Mouse (Mus musculus) heart, postnatal 36 days (tissue): ENCODE results near the gene Fndc3b. TPM values are rescaled to one million over a fixed set of nuclear protein-coding genes. Genes with fewer than 3 reads are reported as not detected.
A peak's percentile ranks its signal among the peaks of the same experiment; 100 is the strongest.

Experiments
- DNase-seq, 2 experiments: peaks; one replicate each; pipeline ENCODE4 v3.0.0; 2021 to 2022
- intact Hi-C: fragments of 180-260 bp; cut with DNase I; formaldehyde crosslinking; loops from one replicate; pipeline ENCODE4 v1.15.1; 2025
- total RNA-seq, 2 experiments: library from RNA; stranded (reverse); gene quantifications; 2 replicates each; pipeline ENCODE4 v1.2.3; 2021

Gene Fndc3b
- total RNA-seq, 2 experiments from 2014 or later = 58.3 to 58.7 TPM

DNA sequence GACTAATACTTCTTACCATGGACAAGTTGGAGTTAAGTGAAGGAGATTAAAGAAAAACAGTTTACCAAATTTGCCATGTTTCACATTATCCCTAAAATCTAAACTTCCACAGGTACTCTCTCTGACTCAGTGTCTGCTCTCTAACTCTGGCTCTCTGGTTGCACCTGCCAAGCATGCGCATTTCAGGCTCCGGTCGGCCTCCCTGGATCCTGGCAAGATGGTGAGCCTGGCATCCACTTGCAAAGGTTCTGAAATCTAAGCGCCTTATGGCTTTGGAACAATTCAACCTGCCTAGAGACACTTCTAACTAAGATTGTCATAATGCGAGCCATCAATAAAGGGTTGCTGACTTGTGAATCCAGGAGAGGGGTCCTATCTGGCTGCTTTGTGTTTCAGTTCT, 81.4 kb downstream of the Fndc3b start:
- intact Hi-C loops = no loop called here
- DNase-seq = no peak

DNA sequence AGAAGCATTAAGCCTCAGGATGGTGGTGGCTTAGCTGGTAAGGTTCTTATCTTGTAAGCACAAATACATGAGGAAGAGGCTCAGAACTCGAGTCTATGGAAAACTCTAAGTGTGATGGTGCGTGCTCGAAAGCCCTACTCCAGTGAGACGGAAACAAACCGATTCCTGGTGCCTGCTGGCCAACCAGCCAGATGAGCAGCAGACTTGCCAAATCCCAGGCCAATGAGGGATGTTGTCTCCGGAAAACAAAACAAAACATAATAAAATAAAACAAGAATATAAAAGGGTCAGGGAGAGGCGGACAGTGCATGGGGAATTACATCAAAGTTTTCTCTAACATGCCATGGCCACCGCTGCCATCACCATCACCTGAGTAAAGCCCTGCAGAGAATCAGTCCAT, 84.8 kb downstream of the Fndc3b start:
- intact Hi-C loops = no loop called here
- no peak for DNase-seq

DNA sequence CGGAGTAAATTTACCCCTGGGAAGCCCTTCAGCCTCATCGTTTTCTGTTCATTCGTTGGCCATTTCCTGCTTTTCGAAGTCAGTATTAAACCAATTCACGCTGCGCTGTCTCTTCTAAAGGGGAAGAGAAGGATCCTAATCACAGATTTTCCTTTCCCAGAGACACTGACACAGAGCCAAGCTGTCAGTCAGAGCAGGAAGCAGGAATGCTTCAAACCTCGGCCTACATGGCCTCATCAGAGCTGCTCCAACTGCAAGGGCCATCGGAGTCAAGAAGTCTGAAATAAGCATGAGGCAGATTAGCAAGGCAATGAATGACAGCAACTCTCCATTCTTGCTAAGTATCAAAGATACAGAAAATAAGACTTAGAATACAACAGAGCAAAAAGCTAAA, 85.5 kb downstream of the Fndc3b start:
- intact Hi-C loops = no loop called here
- no peak for DNase-seq

DNA sequence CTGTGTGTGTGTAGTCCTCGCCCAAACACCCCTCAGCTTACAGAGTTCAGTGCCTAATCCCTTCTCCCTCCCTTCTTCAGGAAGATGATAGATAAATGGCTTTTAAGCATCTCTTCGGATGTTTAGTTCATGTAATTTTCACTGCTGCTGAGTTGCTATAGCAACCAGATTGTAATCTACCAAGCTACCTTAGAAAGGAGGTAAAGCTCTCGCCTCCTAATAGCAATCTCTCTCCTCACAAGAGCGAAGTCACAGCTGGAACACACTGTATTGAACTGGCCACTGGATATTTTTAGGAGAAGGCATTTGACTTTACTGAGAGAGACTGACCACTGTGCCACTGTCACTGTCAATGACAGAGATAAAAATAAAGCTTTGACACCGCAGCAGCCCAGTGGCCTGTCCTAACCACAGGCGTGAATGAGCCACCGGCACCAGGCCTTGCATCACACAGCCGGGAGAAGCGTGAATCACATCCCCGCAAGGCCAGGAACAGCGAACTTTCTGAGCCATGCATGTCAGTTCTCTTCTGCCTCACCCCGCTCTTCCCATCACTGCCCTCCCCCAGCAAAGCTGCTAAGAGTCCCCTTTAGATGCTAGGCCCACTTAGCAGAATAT, 86.0 kb downstream of the Fndc3b start:
- no peak for DNase-seq
- intact Hi-C loops = no loop called here

DNA sequence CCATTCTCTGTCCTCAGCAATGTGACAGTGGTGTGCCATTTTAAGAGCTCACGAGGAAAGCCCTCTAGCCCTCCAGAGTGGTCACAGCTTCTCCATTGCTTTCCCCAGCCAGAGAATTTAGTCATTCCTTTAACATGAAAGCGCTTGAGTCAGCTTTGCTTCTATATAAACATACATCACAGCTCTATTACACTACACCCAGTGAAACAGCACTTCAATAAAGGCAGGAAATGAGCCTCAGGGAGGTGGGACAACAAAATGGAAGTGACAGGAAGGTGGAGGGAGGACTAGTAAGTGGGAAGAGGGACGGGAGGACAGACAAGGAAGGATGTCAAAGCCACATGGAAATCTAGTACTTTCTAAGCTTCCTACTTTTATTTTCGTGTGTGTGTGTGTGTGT, 88.7 kb downstream of the Fndc3b start:
- no peak for DNase-seq
- intact Hi-C loops = no loop called here

DNA sequence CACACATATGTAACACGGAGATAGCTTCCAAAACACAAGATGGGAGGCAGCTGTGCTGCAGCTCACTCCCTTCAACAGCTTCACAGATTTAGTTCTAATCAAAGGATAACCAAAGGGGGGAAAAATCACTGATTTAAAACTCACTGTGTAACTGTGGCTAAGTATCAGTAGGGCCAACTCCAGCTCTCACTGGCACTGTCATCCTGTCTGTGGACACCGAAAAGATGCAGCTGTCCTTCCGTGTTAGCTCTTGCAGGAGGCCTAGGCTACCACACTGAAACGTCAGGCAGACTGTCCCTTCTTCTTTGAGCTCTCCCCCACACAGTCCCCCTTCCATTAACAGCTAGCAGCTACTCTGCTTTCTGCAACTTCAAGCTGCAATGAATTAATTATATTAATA, 89.9 kb downstream of the Fndc3b start:
- no peak for DNase-seq
- intact Hi-C loops = no loop called here

DNA sequence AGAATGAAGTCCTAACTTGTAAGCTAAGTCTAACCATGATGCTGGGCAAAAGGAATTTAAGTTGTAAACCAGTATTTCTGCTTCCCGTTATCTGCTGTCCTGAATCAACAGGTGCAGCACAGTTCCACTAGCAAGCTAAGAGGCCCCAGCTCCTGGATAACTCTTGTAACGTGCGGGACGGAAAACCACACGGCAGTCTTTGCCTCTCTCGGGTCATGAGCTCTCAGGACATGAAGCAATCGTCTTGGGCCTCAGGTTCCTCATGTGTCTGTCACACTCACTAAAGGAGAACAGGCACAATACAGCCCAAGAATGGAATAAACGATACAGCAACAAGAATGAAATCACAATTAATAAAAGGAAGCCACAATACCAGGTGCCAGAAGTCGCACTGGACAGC, 93.4 kb downstream of the Fndc3b start:
- DNase-seq = no peak
- intact Hi-C loops = no loop called here

DNA sequence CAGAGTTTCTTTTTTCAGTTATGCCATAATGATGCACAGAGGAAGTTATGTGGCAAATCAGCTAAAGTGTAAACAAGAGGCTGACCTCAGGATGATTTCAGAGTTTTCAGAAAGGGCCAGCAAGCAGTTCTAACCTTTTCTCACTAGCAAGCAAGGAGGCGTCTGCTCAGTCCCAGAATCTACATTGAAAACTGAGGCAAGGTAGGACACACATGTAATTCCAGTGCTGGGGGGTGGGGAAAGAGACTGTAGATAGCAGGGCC, 93.9 kb downstream of the Fndc3b start:
- intact Hi-C loops = no loop called here
- DNase-seq = no peak

DNA sequence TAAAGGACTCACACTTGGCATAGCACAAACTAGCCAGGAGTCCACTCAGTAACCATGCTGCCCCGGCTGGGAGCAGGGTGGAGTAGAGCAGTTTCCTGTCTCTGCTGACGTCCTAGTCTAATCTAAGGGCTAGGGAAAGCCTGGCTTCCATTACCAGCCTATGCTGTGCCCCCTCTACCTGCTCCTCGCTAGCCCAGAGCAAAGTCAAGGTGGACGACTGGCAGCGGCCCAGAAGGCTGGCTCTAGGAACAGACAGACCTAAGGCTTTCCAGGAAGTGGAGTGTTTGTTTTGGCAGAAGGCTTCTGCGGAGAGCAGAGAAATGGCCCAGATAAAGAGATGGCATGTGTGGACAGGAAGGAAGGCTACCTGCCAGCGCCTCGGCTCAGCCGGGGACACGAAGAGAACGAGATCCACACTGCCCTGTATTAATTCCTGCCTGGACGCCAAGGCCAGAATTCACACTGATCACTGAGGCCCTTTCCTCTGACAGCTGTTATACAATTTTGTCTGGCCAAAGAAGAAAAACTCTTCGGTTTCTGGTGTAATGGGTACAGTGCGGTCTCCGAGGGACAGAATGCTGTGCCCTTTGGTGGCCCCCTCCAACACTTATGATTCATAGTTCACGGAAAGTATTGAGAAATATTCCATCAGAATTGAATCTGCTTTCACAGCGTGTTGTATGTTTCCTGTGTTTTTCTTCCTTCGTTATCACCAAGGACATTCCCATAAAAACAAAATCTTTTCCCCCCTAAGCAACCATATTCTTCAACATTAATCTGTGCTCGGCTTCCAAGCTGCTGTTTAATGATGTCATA, 94.5 kb downstream of the Fndc3b start:
- intact Hi-C loops = no loop called here
- peak; percentile 66 to 78 for DNase-seq

DNA sequence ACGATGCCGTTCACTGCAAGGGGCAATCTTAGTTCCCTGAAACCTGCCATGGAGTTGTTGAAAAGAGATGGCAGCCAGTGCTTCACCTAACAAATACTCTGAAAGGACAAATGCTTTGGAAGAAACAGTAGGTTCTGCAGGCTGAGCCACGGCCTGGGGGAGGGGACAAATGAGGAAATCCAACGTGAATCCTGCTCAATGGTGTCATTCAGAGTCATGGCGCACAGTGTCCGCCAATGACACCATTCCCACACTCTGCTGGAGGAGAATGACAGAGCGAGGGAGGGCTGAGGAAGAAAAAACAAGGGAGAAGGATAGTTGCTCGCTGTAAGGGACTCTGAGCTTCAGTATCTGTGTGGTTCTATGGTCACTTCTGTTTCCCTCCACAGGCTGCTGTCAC, 95.6 kb downstream of the Fndc3b start:
- DNase-seq = no peak
- intact Hi-C loops = no loop called here

DNA sequence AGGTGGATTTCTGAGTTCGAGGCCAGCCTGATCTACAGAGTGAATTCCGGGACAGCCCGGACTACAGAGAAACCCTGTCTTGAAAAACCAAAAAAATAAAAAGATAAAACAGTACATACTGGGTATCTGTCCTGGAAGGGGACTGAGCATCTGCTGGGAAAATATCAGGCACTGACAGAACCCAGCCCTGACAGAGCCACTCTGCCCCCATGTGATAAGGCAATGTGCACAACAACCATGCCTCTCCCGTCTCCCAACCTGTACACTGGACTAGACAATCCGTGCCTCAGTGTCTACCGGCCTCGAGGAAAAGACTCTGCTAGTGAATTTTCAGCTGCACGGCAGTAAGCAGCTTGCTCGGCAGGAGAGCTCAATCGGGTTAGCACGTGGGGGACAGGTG, 97.3 kb downstream of the Fndc3b start:
- no peak for DNase-seq
- intact Hi-C loops = no loop called here

DNA sequence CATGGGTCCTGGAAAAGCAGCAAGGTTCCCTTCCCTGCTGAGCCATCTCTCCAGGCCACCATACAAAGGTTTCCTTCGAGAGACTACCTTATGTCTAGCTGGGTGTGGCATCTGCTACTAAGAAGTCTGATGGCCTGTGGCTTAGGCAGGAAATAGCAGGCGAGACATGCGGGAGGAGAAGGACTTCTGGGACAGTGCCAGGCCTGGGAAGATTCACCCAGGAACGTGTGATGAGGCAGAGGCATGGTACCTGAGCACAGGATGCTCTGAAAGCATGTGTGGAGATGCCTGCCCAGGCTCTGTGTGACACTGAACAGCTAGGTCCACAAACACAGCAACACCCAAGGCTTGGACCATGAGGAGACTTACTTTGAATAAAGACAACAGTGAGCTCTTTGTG, 98.1 kb downstream of the Fndc3b start:
- intact Hi-C loops = no loop called here

DNA sequence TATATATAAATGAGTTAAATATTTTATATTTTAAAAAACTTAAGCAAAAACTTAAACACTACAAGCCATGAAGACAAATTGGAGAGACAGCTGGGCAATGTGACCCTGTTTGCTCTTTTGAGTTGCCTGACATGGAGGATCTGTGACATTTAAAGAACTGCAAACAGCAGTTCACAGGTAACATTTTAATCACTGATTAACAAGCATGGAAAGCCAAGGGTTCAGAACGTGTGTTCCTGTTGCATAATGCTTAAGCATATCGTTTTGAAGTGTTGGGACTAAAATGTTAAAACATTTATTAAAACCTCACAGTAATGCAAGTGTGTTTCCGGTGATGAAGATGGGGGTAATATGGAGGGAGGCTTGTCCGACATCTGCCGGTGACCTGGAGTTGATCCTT, 99.1 kb downstream of the Fndc3b start:
- intact Hi-C loops = no loop called here

More for the DNA sequence above, 98.1 kb downstream of the Fndc3b start:
- DNase-seq = no peak

DNA sequence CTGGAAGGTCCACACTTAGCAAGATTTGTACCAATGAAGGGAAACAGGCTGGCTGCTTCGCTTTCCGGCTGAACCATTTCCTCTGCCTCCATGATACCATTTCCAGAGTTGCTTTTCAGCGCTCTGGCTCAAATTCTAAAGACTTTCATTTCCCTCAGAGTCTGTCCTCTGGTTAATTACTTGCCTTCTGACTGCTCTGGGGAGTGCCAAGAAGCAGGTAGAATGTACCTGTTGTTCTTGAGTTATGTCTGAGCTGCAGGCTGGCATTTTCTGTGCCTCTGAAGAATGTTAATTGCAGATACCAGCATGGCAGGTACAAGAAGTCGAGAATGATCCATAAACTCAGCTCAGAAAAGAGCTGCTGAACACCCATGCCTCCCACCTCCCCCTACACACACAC, 100.6 kb downstream of the Fndc3b start:
- DNase-seq = no peak
- intact Hi-C loops = no loop called here

More for the DNA sequence above, 99.1 kb downstream of the Fndc3b start:
- DNase-seq = no peak

DNA sequence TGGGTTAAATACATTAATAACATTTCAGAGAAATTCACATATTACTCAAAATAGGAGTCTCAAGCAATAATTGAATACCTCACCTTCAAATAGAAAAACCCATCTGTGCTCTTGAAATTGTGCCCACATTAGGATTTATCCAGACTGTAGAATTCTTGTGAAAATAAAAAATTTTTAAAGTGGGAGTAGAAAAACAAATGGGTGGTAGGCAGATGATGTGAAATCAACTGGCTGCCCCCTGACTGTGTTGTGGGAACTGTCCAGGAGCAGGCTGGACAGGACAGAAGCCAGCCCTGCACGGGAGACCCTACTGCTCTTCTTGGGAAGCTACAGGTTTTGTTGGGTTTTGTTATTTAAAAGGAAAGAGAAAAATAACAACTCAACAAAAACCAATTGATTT, 101.0 kb downstream of the Fndc3b start:
- intact Hi-C loops = no loop called here
- no peak for DNase-seq

DNA sequence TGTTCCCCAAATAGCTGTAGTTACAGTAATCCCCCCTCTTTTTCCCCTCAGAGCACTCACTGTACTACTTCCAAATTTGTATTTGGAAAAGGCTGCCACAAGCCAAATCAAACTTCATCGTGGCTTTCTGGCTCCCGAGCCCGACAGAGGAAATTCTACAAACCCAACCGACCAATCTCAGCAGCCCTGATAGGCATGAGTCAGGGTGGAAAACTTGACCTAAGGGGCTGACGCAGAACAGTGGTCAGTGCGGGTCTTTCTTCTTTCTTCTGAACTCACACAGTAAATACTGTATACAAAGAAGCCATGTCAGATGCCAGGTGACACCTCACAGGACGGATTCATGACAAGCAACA, 103.3 kb downstream of the Fndc3b start:
- DNase-seq = peak; percentile 38 to 52
- intact Hi-C loops = no loop called here

DNA sequence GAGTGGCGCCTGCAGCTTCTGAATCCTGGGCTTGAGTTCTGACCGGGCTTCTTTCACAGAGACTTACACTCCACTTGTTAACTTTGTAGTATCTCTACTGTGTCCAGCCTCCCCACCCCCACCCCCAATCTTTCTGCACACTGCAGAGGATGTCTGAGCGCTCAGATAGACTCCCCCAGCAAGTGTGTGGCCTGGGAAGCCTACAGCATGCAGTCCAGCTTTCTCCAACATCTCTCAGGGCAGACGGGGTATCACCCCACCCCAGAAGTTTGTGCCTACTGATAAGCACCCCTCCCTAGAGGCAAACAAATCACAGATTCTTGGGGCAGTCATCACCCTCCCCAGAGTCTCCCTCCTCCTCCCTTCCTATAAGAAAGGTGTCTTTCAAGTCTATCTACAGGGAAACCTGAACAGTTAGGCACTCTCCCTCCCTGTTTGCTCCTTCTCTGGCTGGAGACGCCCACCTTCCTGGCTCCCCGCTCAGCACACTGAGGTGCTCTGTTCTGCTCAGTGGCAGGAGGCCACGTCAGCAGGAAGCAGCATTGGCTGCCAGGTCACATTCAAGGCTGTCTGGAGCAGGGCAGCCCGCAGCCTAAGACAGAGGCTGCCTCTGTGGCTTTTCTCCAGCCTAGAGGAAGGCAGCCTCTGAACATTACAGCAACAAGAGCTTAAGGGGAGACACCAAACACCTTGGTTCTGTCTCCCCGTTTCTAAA, 103.9 kb downstream of the Fndc3b start:
- peak; percentile 60 to 70 for DNase-seq
- intact Hi-C loops = no loop called here

DNA sequence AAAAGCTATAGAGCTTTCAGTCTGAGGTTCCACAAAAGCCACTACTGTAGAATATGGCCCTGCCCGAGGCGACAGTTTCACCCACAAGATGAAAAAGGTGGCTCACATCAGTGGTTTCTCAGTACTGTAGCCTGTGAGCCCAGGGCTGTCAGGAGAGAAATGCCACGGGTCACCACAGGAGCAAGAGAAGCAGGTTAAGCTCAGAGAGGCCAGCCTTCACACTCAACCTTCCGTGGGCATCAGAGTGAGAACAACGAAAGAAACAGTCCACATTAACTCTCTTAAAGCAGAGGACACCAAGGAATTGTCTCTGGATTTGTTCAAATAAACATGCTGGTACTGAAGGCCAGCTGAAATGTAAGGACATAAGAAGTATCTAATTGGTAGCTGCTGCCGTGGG, 104.5 kb downstream of the Fndc3b start:
- intact Hi-C loops = no loop called here
- no peak for DNase-seq

DNA sequence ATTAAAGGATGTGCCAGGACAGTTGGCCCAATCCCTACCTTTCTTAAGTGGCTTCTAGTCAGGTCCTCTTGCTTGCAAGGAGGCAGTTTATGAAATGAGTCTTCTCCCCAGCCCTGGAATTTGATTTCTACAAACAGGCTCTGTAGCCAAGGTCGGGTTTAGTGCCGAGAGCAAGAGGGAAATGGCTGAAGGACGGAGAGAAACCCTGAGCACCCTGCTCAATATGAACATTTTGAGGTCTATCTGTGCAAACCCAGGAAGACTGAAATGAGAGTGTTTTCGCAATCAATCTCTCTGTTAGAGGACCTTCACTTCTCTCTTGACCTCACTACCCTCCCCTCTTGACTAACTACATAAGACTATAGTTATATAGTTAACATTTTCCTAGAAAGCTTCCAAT, 105.5 kb downstream of the Fndc3b start:
- no peak for DNase-seq
- intact Hi-C loops = no loop called here

DNA sequence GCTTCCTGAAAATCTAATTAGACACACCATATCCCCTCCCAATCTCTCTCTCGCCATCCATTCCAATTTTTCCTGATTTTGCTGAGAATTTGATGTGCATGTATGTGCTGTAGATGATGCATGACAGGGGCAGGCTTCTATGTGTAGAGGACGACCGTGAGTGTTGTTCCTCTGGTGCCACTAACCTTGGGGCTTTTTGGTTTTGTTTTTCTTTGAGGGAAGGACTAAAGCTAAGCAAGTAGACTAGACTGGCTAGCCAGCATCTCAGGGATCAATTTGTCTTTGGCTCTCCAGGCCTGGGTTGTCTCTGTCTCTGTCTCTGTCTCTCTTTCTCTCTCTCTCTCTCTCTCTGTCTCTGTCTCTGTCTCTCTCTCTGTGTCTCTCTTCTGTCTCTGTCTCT, 106.0 kb downstream of the Fndc3b start:
- DNase-seq = no peak
- intact Hi-C loops = no loop called here

DNA sequence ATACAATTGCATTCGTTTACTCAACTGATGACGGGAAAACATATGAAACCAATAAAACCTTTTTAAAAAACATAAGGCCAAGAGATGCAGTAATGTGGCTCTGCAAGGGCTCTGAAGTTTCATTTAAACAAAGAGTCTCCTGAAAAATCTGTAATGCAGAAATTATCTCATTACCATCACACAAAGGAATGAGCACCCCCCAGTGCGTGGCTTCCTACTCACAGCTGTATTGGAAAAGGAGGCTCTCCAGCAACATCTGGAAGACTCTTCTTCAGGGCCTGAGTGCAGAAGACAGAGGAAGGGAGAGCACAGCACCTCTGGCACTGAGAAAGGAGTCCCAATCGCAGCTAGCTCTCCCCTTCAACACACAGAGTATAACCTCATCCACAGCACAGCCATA, 106.5 kb downstream of the Fndc3b start:
- intact Hi-C loops = no loop called here
- DNase-seq = no peak

DNA sequence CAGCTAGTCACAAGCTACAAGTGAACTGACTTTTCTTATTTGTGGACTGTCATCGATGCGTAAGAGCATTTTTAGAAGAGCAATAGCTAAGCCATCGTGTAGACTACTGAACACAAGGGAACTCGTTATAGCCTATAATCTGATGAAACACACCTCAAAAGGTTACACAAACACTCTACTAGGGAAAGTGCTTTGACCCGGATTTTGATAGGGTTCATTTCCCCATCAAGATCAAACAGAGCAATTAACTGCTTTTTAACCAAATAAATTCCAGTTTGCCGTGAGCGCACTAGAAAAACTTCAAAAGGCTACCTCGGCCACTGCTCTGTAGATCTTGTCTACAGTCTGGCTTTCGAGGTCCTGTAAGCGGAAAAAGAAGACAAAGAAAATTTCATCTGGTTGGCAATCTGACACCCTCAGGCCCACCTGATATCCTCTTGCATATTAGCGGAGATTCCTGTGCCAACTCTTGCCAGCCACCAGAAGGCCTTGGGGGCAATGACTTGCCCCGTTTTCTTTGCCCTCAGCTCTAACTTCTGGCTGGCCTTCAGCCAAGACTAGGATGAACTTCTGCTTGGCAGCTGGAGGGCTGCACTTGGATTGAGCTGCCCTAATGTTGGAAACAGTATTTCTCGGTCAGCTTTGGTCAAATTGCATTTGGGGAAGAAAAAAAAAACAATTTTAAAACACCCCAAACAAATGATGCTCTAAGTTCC, 107.0 kb downstream of the Fndc3b start:
- intact Hi-C loops = no loop called here
- no peak for DNase-seq
